Mouse (Mus musculus): ENCODE results near the gene Tenm4.

Tenm4 gene

DNA sequence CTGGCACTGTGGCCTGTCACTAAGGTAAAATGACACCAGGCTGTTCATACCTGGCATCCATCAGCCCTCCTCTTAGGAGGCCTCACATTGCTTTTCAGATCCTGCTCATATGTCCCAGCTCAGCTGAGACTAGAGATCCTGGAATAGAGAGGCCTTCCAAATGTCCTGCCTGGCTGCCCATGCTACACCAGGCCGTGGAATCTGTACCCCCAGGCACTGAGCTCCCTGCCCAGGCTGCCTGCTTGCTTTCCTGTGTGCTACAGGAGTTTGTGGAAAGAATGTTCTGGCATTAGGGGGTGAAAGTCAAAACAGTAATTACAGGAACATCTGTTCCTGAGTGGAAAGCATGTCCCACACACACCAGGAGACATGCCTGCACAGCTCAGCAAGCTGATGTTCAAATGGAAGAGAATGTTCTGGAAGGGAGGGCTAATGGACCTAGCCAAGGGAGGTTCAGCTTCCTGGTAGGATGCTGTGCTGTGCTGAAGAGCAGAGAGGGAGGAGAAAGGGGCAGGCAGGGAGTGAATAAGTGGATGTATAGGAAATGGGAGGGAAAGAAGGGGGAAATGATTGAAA is 313.0 kb downstream of the Tenm4 start:
- DNase-seq, result no peak

DNA sequence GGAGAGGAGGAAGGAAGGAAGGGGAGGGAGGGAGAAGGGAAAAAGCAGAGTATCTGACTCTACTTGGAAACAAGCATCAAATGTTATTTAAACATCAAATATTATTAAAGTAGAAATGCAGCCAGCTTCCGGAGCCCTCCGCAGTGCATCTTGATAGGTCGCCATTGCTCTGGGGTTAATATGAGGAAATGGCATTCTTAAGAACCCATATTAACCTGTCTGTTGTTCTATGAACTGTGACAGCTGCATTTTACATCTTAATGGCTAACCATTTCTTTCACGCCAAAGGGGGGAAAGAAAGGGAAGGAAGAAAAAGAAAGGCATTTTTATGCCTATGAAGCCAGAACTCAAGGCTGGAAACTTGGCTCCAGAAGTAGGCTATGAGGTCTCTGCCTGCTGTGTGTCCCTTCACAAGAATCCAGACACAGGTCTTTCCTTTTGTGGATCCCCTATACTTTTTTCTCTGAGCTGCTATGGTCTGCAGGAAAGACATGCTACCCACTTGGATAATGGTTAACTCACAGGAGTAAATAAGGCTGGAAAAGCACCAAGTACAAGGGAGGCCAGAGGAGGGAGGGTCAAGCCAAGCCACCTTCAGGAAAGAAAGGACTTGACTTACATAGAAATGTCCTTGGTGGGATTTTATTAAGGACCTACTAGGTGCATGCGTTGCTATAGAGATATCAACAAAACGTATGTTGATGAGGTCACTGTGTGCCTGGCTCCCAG is 318.5 kb downstream of the Tenm4 start:
- DNase-seq, result no peak

DNA sequence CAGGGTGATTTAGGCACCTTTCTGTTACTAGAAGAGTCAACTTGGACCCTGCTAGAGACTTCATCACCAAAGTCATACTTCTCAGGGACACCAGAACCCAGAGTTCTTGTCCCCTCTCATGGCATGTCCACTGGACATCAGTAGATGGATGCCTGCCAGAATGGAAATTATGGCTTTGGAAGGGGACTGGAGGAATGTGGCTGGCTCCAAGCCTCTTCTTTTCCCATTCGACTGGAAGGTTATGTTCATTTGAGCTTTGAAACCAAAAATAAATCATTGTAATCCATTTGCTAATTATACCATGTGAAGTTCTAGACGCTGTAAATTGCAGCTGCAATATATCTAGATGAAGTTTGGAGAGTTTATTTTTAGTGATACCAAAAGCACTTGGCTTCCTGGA is 320.9 kb downstream of the Tenm4 start:
- DNase-seq, result no peak

DNA sequence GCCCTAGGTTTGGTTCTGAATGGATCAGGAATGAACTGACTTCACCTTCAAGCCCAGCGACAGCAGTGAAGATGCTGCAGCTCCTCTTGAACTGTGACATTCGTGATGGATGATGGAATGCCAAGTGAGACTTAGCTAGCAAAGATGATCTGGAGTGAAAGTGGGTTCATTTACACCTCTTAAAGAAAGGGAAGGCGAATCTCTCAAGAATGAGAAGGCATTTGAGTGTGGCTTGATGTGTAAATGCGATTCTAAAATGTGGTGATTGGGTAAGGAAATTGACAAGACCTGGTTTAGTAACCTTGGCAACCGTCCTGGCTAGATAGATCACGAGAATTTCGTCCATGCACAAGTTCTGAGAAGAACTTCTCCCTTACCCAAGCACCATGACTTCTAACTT is 321.6 kb downstream of the Tenm4 start:
- no peak for DNase-seq

DNA sequence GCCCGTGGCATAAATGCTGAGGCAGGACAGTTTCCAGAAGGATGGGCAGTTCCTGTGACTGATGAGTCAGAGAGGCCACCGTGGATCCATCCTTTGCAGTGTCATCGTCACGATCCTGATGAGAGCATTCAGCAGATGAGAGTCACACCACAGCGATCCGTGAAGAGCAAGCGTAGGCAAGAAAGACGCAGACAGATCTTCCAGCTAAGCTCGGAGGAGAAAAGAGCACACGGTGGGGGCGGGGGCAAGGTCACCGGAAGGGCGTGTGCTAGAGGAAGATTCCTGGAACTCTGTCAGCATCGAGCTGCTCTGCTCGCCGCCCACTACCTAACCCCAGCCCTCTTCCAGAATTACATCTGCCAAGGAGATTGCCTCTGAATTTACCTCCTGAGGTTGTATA is 323.0 kb downstream of the Tenm4 start:
- no peak for DNase-seq

- DNase-seq, result no peak
Measured at GRCm38 (mm10) chr7:96500108-96500507, 329.1 kb downstream of the Tenm4 start.

DNA sequence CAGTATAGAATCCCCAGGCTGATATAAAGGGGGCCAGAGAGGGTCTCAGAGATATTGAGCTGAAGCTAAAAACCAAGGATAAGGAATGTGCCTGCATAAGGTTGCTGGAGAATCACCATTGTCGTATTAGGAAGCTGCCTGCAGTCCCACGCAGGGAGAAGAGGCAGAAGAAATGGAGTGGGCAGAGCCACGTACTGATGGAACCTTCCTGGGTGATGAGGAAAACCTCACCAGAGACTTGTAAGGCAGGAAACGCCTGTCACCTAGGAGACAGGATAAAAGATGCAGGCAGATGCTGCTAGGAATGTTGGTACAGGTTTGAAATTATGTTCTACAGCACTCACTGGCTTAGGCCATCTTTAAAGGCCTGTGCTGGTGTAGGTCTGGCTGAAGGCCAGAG is 329.8 kb downstream of the Tenm4 start:
- no peak for DNase-seq

DNA sequence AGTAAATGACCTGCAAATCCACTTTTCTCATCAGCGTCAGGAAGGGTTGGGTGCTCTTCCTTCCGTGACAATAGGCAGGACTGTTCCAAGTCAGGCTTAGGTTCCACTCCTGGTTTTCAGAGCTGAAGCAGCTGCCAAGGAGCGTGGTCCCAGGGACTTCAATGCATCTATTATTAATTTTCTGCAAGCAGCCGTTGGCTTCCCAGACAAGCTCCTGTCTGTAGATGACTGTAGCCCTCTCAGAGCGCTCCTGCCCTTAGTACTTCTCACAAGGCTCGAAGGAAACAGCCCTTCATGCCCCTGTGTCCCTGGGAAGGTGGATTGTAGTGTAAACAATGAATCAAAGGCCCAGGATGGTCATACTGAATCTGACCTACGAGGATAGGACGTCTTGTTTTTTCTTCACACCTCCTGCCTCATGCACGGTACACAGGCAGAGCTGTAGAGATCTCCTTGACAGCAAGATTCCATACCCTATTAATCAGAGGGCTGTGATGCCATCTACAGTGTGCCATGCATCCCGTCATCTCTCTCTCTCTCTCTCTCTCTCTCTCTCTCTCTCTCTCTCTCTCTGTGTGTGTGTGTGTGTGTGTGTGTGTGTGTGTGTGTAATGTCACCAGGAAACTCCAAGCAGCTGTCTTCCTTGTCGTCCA is 331.4 kb downstream of the Tenm4 start:
- DNase-seq, result peak; percentile 65

GRCm38 (mm10) chr7:96505538-96505937 is 334.5 kb downstream of the Tenm4 start:
- DNase-seq, result peak; percentile 70

GRCm38 (mm10) chr7:96507046-96507445 is 336.0 kb downstream of the Tenm4 start:
- no peak for DNase-seq

DNA sequence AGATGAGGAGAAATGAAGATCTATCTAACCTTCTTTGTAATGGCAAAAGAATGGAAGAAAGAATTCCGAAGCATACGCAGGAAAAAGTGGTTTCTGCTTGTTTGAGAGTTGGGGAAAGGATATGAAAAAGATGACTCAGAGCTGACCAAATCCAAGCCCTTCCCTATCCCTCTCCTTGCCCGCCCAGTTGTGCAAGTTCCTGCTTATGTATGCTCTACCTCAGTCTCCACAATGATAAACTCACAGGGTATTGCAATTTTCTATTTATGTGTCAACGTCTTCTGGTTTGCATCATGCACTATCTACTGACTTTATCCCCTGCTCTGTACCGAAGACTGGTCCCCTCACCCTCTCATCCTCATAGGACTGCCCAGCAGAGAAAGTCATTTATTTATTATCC is 339.4 kb downstream of the Tenm4 start:
- DNase-seq, result no peak

GRCm38 (mm10) chr7:96511018-96511609 is 340.1 kb downstream of the Tenm4 start:
- DNase-seq, result no peak

DNA sequence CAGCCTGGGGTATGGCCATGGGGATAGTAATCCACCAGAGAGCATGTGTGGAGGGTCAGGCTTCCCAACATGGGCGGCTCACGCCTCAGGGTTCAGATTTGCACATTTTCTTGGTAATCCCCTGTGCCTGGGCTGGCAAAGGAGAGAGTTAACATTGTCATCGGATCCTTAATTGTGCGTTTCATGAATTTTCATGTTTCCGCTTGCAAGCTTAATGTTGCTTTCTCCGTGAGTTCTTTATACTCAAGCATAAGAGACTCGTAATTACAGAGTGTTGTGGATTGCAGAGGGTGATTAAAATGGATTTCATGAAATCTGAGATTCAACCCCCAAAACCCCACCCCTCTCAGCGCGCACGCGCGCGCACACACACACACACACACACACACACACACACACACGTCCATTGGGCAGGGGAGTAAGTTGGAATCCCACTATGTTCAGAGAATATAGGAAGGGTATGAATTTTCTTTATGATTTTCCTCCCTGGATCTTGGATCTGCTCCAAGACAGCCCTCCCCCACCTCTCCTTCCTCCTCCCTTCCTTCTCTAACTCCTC is 341.0 kb downstream of the Tenm4 start:
- no peak for DNase-seq

DNA sequence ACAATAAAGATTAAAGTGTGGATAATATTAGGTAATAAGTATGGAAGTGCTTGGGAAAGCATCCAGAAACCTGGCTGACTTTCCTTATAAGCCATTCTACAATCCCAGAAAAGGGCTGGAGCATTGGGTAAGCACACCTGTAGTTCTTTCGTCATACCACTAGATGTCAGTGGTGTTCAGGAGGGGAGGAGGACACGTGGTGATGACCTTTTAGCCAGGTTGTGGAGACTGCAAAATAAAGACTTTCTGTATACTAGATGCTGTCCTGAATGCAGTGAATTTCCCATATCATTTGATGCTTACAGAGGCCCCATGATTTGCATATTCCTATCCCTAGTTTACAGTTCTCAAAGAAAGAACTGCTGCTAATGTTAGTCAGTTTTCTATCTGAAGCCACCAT is 348.2 kb downstream of the Tenm4 start:
- peak; percentile 63 for DNase-seq

DNA sequence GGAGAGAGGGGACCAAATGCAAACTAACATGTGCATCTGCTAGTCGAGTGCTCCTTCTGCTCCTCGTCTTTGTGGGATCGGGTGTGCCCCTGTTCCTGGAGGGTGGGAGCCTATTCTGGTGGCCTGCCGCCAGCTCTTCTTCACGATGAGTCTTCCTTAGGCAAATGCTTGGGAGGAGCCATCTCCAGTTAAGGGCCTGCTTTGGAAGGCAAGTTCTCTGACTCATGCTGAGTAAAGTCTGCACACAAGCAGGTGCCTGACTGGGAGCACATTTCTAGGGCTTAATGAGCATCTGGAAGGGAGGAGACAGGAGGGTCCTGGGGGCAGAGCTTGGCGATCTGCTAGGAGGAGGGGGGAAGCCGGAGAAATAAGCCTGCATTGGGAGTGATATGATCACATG is 350.9 kb downstream of the Tenm4 start:
- no peak for DNase-seq

DNA sequence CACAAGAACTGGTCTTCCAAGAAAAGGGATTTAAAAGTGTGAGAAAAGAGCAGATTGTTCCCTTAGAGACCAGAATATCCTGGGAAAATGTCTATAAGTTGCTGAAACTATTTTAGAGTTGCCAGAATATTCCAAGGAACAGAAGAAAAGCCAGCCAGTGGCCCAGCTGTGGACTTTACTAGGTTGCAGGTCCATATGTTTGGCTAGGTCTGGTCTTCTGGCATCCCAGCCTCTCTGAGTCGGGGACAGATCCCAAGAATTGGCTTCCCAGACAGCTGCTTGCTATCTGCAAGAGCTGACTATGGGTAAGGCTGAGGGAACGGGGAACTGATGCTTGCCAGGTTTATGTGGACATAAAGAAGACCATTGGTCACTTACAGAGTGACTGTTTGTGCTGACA is 352.6 kb downstream of the Tenm4 start:
- no peak for DNase-seq

DNA sequence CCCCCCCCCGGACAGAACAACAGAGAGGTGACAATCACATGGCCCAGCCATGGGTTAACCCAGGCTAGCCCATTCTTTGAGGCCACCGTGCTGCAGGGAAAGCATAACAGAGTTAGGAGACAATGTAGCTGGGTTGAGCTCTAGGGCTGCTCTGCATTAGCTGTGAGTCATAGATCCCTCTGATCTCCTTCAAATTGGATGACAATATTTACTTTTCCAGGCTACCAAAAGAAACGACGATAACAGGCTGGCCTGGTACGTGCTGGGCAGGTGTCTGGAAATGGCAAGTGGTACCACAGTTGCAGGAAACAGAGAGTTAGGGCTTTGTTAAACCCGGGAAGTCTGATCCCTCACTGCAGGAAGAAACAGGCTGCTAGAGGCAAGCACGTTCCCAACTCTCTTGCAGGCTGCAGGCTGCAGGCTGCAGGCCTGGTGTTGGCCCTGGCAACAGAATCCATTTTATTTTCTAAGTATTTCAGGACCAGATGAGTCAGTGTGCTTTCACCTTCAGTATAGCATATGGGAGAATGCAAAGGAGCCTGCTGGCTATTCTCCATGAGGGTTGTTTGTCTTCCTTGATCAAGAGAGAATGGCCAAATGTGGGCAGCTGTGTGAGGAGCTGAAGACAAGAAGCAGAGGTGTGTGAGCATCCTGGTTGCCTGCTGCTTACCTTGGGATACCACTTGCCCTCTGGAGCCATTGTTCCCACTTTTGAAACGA is 353.6 kb downstream of the Tenm4 start:
- DNase-seq, result no peak

DNA sequence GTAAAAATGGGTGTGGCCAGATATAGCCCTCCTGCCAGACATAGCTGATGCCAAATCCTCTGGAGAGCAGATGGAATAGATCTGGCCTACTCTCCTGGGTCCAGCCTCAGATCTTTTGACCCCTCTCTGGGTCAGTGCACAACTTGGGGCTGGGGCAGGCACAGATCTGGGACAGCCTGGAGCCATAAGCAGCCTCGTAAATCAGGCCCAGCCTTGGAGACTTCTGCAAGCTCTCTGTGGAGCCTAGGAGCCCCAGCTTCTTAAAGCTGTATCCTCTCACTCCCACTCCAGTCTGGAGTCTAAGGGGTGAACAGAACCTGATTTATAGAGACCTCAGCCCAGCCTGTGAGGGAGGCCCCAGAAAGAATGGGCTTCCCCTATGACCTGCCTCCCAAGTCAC is 354.3 kb downstream of the Tenm4 start:
- DNase-seq, result no peak

GRCm38 (mm10) chr7:96530571-96531426 is 359.8 kb downstream of the Tenm4 start:
- DNase-seq, result peak; percentile 47

GRCm38 (mm10) chr7:96531954-96532737 is 361.1 kb downstream of the Tenm4 start:
- peak; percentile 49 for DNase-seq

DNA sequence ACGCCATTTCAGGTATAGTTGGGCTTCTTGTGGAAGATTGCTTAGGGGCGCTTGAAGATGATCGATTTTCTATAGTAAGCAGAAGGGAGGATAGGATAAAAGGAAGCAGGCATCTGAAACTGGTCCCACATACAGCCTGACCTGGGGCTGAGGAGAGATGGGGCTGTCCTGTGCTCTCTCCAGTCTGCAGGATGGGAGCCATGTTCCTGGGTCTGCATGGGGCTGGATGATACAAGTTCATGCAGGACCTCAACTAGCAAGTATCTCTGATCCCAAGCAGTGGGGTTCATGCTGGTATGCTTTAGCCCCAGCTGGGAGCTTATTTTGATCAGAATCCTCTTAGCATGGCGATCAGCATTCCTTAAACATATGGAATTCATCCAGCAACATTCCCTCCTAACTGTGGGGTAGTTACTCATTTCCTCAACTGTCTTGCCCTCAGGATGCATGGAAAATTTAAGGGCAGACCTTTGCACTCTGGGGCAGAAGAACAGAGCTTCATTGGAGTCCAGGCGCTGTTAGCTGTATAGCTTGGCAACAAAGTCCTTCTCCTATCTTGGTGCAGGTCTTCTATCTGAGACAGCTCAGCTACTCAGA is 361.9 kb downstream of the Tenm4 start:
- DNase-seq, result no peak

All from retina, postnatal 1 day (tissue).